Mouse (Mus musculus) embryonic facial prominence, embryonic 14.5 days (tissue): ENCODE data around the gene Gm29094. TPM values are rescaled to one million over a fixed set of nuclear protein-coding genes. Genes with fewer than 3 reads are reported as not detected.
"Not testable (repeated sequence)": the region's sequence is repeated elsewhere in the genome, so short reads cannot be mapped to it uniquely, and the experiment has no call there.

Experiments used
- ATAC-seq: fragments of 200-750 bp; cut with Nextera tagmentation; 2 replicates; pipeline ENCODE4 v1.8.0; 2017; ENCODE audit warnings: low read depth, moderate number of reproducible peaks, moderate TSS enrichment
- DNase-seq: peaks from one replicate; pipeline ENCODE4 v3.0.0-alpha.2; 2015; ENCODE audit warnings: low spot score
- H3K27ac ChIP-seq: fragments of 300-500 bp; sonication (generic); replicated peaks from 2 replicates; pipeline ENCODE4 v1.5.1; 2014; ENCODE audit warnings: low read depth, mild to moderate bottlenecking, low read length, moderate library complexity
- H3K27me3 ChIP-seq: fragments of 300-500 bp; sonication (generic); replicated peaks from 2 replicates; pipeline ENCODE4 v1.6.1; 2014; ENCODE audit warnings: low read length; ENCODE audit not compliant: control insufficient read depth, insufficient read depth
- H3K36me3 ChIP-seq: fragments of 300-500 bp; sonication (generic); 2 replicates; pipeline ENCODE4 v1.6.1; 2014; ENCODE audit warnings: low read length, mixed read lengths; ENCODE audit not compliant: control insufficient read depth, insufficient read depth
- H3K4me1 ChIP-seq: fragments of 300-500 bp; sonication (generic); 2 replicates; pipeline ENCODE4 v1.6.1; 2014; ENCODE audit warnings: antibody characterized with exemption, low read length; ENCODE audit not compliant: control insufficient read depth, insufficient read depth
- H3K4me2 ChIP-seq: fragments of 300-500 bp; sonication (generic); 2 replicates; pipeline ENCODE4 v1.6.1; 2014; ENCODE audit warnings: low read depth, mild to moderate bottlenecking, low read length, moderate library complexity, mixed read lengths
- H3K4me3 ChIP-seq: fragments of 300-500 bp; sonication (generic); 2 replicates; pipeline ENCODE4 v1.5.1; 2014; ENCODE audit warnings: low read depth, mild to moderate bottlenecking, low read length
- H3K9ac ChIP-seq: fragments of 300-500 bp; sonication (generic); 2 replicates; pipeline ENCODE4 v1.6.1; 2014; ENCODE audit warnings: low read depth, mild to moderate bottlenecking, low read length, moderate library complexity, mixed read lengths
- H3K9me3 ChIP-seq: fragments of 300-500 bp; sonication (generic); 2 replicates; pipeline ENCODE4 v1.6.1; 2016; ENCODE audit warnings: low read length; ENCODE audit not compliant: control insufficient read depth
- WGBS: fragments of 180-500 bp; shearing (Covaris S2); extraction: QIAGEN DNeasy Blood & Tissue Kit; methylation state at CpG from one replicate; pipeline ENCODE4 v1.1.7; 2014; 5-methylcytosine and 5-hydroxymethylcytosine counted together
- polyA plus RNA-seq: library from polyadenylated mRNA; unstranded; fragments of >200 nt; fragmentation: Nextera tagmentation; extraction: Ambion mirVana; gene quantifications from 2 replicates; pipeline ENCODE4 v1.2.1, GENCODE M21; 2014

Gene Gm29094
- 0.98 TPM in 1 of 2 replicates, not detected in the other for polyA plus RNA-seq

DNA sequence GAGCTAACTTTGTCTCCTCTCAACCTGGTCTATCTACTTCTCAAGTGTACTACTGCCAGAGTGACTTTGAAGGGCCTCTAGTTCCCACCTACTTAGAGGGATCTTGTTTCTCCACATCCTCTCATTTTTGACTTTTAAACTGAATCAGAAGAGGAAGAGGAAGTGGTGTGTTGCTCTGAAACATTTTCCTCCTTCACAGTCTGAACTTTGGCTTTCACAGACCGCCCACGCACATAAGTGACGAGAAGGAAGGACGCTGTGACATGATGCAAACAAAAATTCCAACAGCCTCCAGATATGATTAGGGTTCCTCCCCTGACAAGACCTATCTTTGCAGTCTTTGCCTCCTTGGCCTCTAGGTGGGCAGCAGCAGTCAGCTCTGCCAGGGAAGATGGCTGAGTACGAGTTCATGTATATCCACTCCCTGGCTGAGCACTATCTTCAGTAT is at the start of gene Gm29094, which contains the start of gene Bcl2a1b:
TSS of gene Gm29094 (plus strand) at position 411 of the 448 bp plus-strand sequence.
TSS of gene Bcl2a1b (plus strand) at position 241 of the 448 bp plus-strand sequence.
- ATAC-seq, DNase-seq, H3K27me3 ChIP-seq, H3K4me2 ChIP-seq, H3K9ac ChIP-seq, H3K9me3 ChIP-seq, H3K4me1 ChIP-seq, H3K4me3 ChIP-seq, H3K36me3 ChIP-seq, H3K27ac ChIP-seq: not testable (repeated sequence)
- 92% methylated on average over 5 of the region's 5 CpGs for WGBS

DNA sequence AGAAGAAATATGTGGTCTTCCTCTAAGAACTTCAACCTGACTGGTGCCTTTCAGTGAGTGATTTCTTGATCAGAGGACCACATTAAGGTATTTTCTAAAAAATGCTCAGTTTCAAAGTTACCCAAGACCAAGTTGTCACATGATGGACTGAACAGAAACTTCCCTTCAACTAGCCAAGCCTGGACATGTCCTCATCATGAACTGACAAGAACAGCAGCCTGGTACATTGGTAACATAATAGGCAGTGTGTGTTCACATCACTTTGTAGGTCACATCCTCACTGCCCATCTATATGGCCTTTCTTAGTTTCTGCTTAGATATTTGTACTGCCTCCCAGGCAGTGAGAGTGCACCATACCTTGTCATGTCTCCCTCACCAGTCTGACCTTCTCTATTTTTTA is 26.6 kb upstream of the Gm29094 start:
- not testable (repeated sequence) for H3K27me3 ChIP-seq, H3K4me2 ChIP-seq, ATAC-seq, H3K36me3 ChIP-seq, H3K4me1 ChIP-seq, H3K4me3 ChIP-seq, DNase-seq, H3K9me3 ChIP-seq, H3K27ac ChIP-seq, H3K9ac ChIP-seq

DNA sequence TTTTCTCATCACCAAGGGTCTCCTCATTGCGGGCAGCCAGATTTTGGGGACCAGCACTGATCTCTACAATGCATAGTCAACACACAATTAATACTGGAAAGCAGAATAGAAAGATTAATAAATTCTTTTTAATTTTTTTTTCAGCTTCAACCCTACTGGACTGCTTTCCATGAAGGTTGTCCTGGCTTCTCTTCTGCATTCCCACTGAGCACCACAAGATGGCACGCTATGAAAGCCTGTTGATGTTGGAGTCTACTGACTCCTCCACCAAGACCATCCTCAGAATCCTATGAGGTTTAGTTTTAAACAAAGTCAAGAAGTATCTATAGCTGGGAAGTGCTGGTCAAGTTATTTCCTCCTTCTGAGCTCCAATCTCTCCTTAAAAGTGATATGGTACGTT is 20.3 kb upstream of the Gm29094 start:
- DNase-seq, H3K9me3 ChIP-seq, H3K4me3 ChIP-seq, ATAC-seq, H3K27me3 ChIP-seq, H3K36me3 ChIP-seq, H3K4me2 ChIP-seq, H3K9ac ChIP-seq, H3K27ac ChIP-seq, H3K4me1 ChIP-seq: not testable (repeated sequence)
- 41% methylated on average over 2 of the region's 3 CpGs for WGBS

DNA sequence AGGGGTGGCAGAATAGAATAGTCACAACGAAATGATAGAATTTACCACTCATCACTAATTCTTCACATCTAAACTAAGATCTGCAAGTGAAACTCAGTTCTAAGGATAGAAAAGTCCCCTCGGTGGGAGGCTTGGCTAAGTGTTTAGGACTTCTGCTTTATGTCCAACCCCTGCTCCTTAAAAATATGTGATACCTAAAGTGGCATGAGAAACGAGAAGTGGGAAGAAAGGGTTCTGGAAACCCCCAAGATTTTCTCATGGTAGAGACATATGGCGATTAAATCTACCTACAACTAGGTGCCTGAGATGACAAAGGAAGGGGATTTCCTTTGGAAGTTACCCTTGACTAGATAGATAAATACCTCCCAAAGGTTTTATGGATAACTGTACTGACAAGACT is 19.7 kb upstream of the Gm29094 start:
- not testable (repeated sequence) for H3K9me3 ChIP-seq, ATAC-seq, H3K27me3 ChIP-seq, DNase-seq, H3K4me1 ChIP-seq, H3K9ac ChIP-seq, H3K4me2 ChIP-seq, H3K4me3 ChIP-seq, H3K36me3 ChIP-seq, H3K27ac ChIP-seq
- 76% methylated on average over 2 of the region's 4 CpGs for WGBS

DNA sequence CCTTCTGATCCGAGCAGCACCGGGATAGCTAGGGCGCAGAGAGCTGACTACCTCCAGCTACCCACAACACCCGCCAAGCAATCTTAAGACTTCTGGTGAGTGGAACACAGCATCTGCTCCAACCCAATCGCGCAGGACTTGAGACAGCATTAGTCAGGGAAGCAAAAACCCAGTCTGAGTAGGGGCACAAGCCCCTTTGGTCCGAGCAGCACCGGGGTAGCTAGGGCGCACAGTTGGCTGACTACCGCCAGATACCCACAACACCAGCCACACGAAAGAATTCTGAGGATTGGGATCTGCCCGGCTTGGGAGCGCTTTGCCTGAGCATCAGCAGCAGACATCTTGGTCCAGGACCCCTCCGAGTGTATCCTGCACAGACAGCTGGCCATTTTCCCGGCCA is 12.2 kb upstream of the Gm29094 start:
- H3K27me3 ChIP-seq, DNase-seq: not testable (repeated sequence)

DNA sequence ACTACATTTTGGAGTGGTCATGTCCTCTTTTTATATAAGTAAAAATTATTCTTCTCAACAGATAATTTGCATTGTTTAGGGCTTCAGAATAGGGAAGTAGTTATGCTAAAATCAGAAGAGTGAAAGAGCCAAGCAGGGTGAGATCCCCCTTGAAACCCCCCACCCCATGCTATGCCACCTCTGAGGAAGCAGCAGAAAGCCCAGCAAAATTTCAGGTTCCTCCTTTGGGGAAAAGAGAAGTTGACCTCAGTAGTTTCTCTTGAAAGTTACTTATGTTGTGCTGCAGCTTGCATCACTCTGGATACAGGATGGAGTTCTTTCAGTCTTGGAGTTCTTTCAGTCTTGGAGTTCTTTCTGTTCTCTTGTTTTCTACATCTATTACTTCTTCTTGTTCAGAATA is 3.7 kb upstream of the Gm29094 start:
- not testable (repeated sequence) for ATAC-seq, H3K4me2 ChIP-seq, DNase-seq, H3K4me1 ChIP-seq, H3K36me3 ChIP-seq, H3K9me3 ChIP-seq, H3K27me3 ChIP-seq, H3K27ac ChIP-seq, H3K4me3 ChIP-seq, H3K9ac ChIP-seq

More for the DNA sequence above, 12.2 kb upstream of the Gm29094 start:
- H3K27ac ChIP-seq, H3K9me3 ChIP-seq, H3K4me1 ChIP-seq, H3K4me3 ChIP-seq, H3K36me3 ChIP-seq, H3K9ac ChIP-seq, H3K4me2 ChIP-seq, ATAC-seq: not testable (repeated sequence)
- WGBS = 72% methylated on average over 12 of the region's 15 CpGs

DNA sequence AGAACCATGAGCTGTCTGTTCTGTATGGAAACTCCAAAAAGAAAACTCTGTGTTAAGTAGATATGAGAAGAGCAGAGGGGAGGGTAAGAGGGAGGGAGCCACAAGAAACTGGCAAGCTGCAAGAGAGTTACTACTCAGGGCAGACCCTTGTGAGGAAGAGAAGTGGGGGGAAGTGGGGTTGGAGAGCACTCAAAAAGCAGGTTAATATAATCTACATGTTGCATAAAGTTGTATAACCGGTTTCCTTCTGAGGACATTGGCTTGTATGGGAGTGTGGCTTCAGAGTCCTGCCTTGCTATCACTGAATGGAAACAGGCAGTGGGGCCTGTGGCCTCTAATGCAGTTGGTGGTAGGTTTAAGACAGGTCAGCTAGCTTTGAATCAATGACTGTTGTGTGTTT is 1.7 kb upstream of the Gm29094 start:
- WGBS = 43% methylated on average over 1 of the region's 1 CpGs
- H3K4me1 ChIP-seq, ATAC-seq: not testable (repeated sequence)

DNA sequence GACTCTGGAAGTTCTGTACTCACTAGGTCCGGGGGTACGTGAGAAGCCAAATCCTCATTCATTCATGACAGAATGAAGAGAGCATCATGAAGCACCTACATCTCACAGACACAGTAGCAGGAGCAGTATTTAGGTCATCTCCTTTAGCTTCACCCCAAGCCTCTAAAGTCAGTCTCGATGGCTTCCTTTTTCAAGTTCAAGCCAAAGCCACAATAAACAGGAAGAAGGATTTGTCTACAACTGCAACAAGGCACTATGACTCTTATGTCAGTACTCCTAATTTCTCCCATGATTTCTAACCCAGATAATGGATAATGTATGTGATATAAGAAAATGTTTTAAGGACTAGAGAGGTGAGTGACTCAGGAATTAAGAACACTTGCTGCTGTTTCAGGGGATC is 830 bp upstream of the Gm29094 start:
- not testable (repeated sequence) for H3K27me3 ChIP-seq, H3K4me2 ChIP-seq, H3K9ac ChIP-seq, ATAC-seq, H3K27ac ChIP-seq, H3K4me1 ChIP-seq, H3K36me3 ChIP-seq, H3K4me3 ChIP-seq, DNase-seq, H3K9me3 ChIP-seq
- WGBS = 90% methylated on average over 3 of the region's 3 CpGs

More for the DNA sequence above, 1.7 kb upstream of the Gm29094 start:
- not testable (repeated sequence) for H3K4me3 ChIP-seq, H3K27me3 ChIP-seq, H3K27ac ChIP-seq, H3K4me2 ChIP-seq, DNase-seq, H3K36me3 ChIP-seq, H3K9me3 ChIP-seq, H3K9ac ChIP-seq

DNA sequence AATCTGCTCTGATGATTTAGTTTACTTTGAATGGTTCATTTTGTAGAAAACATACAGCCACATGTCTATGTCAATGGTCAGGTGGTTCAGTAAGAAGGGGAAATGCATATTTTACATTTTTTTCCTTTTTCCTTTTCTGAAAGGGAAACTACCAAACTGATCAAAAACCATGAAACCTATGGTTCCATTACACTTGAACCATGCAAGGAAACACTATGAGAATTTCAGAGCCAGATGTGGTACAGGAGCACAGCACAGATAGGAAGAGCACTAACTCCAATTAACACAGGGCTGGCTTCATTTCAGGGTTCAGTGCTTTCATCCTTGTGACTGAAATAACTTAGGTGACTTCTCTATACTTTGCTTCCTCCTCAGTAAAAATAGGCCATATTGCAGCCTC is 3.1 kb downstream of the Gm29094 start:
- not testable (repeated sequence) for DNase-seq, H3K9me3 ChIP-seq, H3K27me3 ChIP-seq, H3K4me3 ChIP-seq, H3K27ac ChIP-seq, H3K4me2 ChIP-seq, H3K4me1 ChIP-seq, ATAC-seq, H3K9ac ChIP-seq, H3K36me3 ChIP-seq
